Mouse (Mus musculus): ENCODE data around the gene Dgcr8. TPM values are rescaled to one million over a fixed set of nuclear protein-coding genes. Genes with fewer than 3 reads are reported as not detected.

Gene Dgcr8
- total and polyA plus RNA-seq, 2 experiments: 8.0 to 8.3 TPM

GRCm38 (mm10) chr16:18235389-18236065, 53.5 kb downstream of the Dgcr8 start:
- H3K4me3 ChIP-seq (ENCODE audit: insufficient read depth, low read depth, low read length): peak overlapping the region; percentile 81
- WGBS: 12% methylated on average over 19 of the region's 19 CpGs
- H3K27ac ChIP-seq (replicated peaks; ENCODE audit: insufficient read depth, low read depth, low read length): peak overlapping the region; percentile 39
- TF ChIP-seq POLR2A (IDR thresholded peaks at IDR 0.05; ENCODE audit: extremely low read depth, insufficient read depth, low read length) (no peak), CTCF (IDR thresholded peaks at IDR 0.05; ENCODE audit: low read depth, low read length) (no peak)
- no peaks in the 10 kb centered on the region for H3K27me3 ChIP-seq (ENCODE audit: control insufficient read depth, insufficient read depth, low read length)
- peak; percentile 57 for DNase-seq (ENCODE audit: extremely low read depth, low read depth, low spot score)
- no peaks in the 10 kb centered on the region for H3K79me2 ChIP-seq (ENCODE audit: control insufficient read depth, insufficient read depth, low read length)
- H3K4me1 ChIP-seq (ENCODE audit: control insufficient read depth, insufficient read depth, low read length): peaks cover 17% of the 10 kb centered on the region
- H3K36me3 ChIP-seq (ENCODE audit: control insufficient read depth, insufficient read depth, low read length): peaks cover 3% of the 10 kb centered on the region
- peak overlapping the region; percentile 76 for H3K9ac ChIP-seq (ENCODE audit: low read depth, low read length)

- DNase-seq (ENCODE audit: extremely low read depth, low read depth, low spot score): no peak
- H3K79me2 ChIP-seq (ENCODE audit: control insufficient read depth, insufficient read depth, low read length): no peaks in the 10 kb centered on the region
- H3K4me3 ChIP-seq (ENCODE audit: insufficient read depth, low read depth, low read length): peak within 1 kb of the TSS; percentile 81
- peaks cover 17% of the 10 kb centered on the region for H3K4me1 ChIP-seq (ENCODE audit: control insufficient read depth, insufficient read depth, low read length)
- H3K27me3 ChIP-seq (ENCODE audit: control insufficient read depth, insufficient read depth, low read length): no peaks in the 10 kb centered on the region
- H3K9ac ChIP-seq (ENCODE audit: low read depth, low read length): peak within 1 kb of the TSS; percentile 89
- TF ChIP-seq CTCF (IDR thresholded peaks at IDR 0.05; ENCODE audit: low read depth, low read length) (no peak), POLR2A (IDR thresholded peaks at IDR 0.05; ENCODE audit: extremely low read depth, insufficient read depth, low read length) (no peak)
- under 1% methylated on average over 73 of the region's 79 CpGs for WGBS
- H3K27ac ChIP-seq (replicated peaks; ENCODE audit: insufficient read depth, low read depth, low read length): peak within 1 kb of the TSS; percentile 39
- peaks cover 2% of the 10 kb centered on the region; the same call in 1 of the 2 replicates for H3K36me3 ChIP-seq (ENCODE audit: control insufficient read depth, insufficient read depth, low read length)
Measured at GRCm38 (mm10) chr16:18234671-18235388, 54.2 kb downstream of the Dgcr8 start, which contains the start of gene Zdhhc8. Gene Zdhhc8 (minus strand): TSS chr16:18235136.

- Histone ChIP-seq H3K79me2 (ENCODE audit: control insufficient read depth, insufficient read depth, low read length) (no peaks in the 10 kb centered on the region), H3K27me3 (ENCODE audit: control insufficient read depth, insufficient read depth, low read length) (no peaks in the 10 kb centered on the region), H3K36me3 (ENCODE audit: control insufficient read depth, insufficient read depth, low read length) (0 out of 2 replicates have a peak, but pooled peaks cover 2% of the 10 kb centered on the region), H3K9ac (ENCODE audit: low read depth, low read length) (peak overlapping the region; percentile 89), H3K4me3 (ENCODE audit: insufficient read depth, low read depth, low read length) (peak overlapping the region; percentile 81), H3K4me1 (ENCODE audit: control insufficient read depth, insufficient read depth, low read length) (peaks cover 17% of the 10 kb centered on the region), H3K27ac (replicated peaks; ENCODE audit: insufficient read depth, low read depth, low read length) (no peak overlapping the region)
- 24% methylated on average over 13 of the region's 13 CpGs for WGBS
- TF ChIP-seq POLR2A (IDR thresholded peaks at IDR 0.05; ENCODE audit: extremely low read depth, insufficient read depth, low read length): no peak
- no peak for TF ChIP-seq CTCF (IDR thresholded peaks at IDR 0.05; ENCODE audit: low read depth, low read length)
- DNase-seq (ENCODE audit: extremely low read depth, low read depth, low spot score): no peak
Measured at GRCm38 (mm10) chr16:18233919-18234670, 55.0 kb downstream of the Dgcr8 start.

GRCm38 (mm10) chr16:18233451-18233850, 55.6 kb downstream of the Dgcr8 start:
- Histone ChIP-seq H3K79me2 (ENCODE audit: control insufficient read depth, insufficient read depth, low read length) (no peaks in the 10 kb centered on the region), H3K4me3 (ENCODE audit: insufficient read depth, low read depth, low read length) (no peak overlapping the region), H3K9ac (ENCODE audit: low read depth, low read length) (no peak overlapping the region), H3K27ac (replicated peaks; ENCODE audit: insufficient read depth, low read depth, low read length) (no peak overlapping the region), H3K36me3 (ENCODE audit: control insufficient read depth, insufficient read depth, low read length) (0 out of 2 replicates have a peak, but pooled peaks cover 2% of the 10 kb centered on the region), H3K4me1 (ENCODE audit: control insufficient read depth, insufficient read depth, low read length) (peaks cover 17% of the 10 kb centered on the region), H3K27me3 (ENCODE audit: control insufficient read depth, insufficient read depth, low read length) (no peaks in the 10 kb centered on the region)
- WGBS: 39% methylated on average over 1 of the region's 1 CpGs
- no peak for DNase-seq (ENCODE audit: extremely low read depth, low read depth, low spot score)
- TF ChIP-seq POLR2A (IDR thresholded peaks at IDR 0.05; ENCODE audit: extremely low read depth, insufficient read depth, low read length): no peak
- no peak for TF ChIP-seq CTCF (IDR thresholded peaks at IDR 0.05; ENCODE audit: low read depth, low read length)

GRCm38 (mm10) chr16:18231451-18231850, 57.6 kb downstream of the Dgcr8 start:
- H3K79me2 ChIP-seq (ENCODE audit: control insufficient read depth, insufficient read depth, low read length): no peaks in the 10 kb centered on the region
- H3K4me1 ChIP-seq (ENCODE audit: control insufficient read depth, insufficient read depth, low read length): peaks cover 17% of the 10 kb centered on the region
- no peak for DNase-seq (ENCODE audit: extremely low read depth, low read depth, low spot score)

More at GRCm38 (mm10) chr16:18231451-18231850, 57.6 kb downstream of the Dgcr8 start:
- TF ChIP-seq CTCF (IDR thresholded peaks at IDR 0.05; ENCODE audit: low read depth, low read length): no peak
- no peak for TF ChIP-seq POLR2A (IDR thresholded peaks at IDR 0.05; ENCODE audit: extremely low read depth, insufficient read depth, low read length)
- Histone ChIP-seq H3K9ac (ENCODE audit: low read depth, low read length) (no peak overlapping the region), H3K27ac (replicated peaks; ENCODE audit: insufficient read depth, low read depth, low read length) (no peak overlapping the region), H3K4me3 (ENCODE audit: insufficient read depth, low read depth, low read length) (no peak overlapping the region), H3K27me3 (ENCODE audit: control insufficient read depth, insufficient read depth, low read length) (no peaks in the 10 kb centered on the region), H3K36me3 (ENCODE audit: control insufficient read depth, insufficient read depth, low read length) (no peaks in the 10 kb centered on the region)
- WGBS: 93% methylated on average over 4 of the region's 4 CpGs

All from liver, adult 2 months (tissue).